Mouse (Mus musculus) urinary bladder, postnatal 4 days (tissue): ENCODE data around the gene 1810049J17Rik.
"Not testable (repeated sequence)": the region's sequence is repeated elsewhere in the genome, so short reads cannot be mapped to it uniquely, and the experiment has no call there.

Source experiments
- DNase-seq, 2 experiments: peaks; one replicate each; pipeline ENCODE4 v3.0.0; 2021 to 2022; ENCODE audit warnings: low spot score in 2 of 2

1810049J17Rik gene

GRCm38 (mm10) chr15:12321788-12322621 lies at the start of gene 1810049J17Rik:
1810049J17Rik (minus strand) TSS chr15:12321899.
- peak in 1 of 2 experiments; percentile 46 for DNase-seq

- DNase-seq: peak in 1 of 2 experiments; percentile 53
Observed at GRCm38 (mm10) chr15:12371183-12371582, 49.5 kb upstream of the 1810049J17Rik start.

- DNase-seq: no peak
Observed at GRCm38 (mm10) chr15:12370096-12370495, 48.4 kb upstream of the 1810049J17Rik start.

- DNase-seq: no peak
Observed at GRCm38 (mm10) chr15:12368850-12369249, 47.2 kb upstream of the 1810049J17Rik start.

- no peak for DNase-seq
Observed at GRCm38 (mm10) chr15:12368357-12368756, 46.7 kb upstream of the 1810049J17Rik start.

GRCm38 (mm10) chr15:12367306-12368080 lies 45.8 kb upstream of the 1810049J17Rik start:
- DNase-seq: no peak

- DNase-seq: not testable (repeated sequence)
Observed at GRCm38 (mm10) chr15:12366580-12367305, 45.0 kb upstream of the 1810049J17Rik start.

GRCm38 (mm10) chr15:12366072-12366469 lies 44.4 kb upstream of the 1810049J17Rik start:
- DNase-seq: no peak

- no peak for DNase-seq
Observed at GRCm38 (mm10) chr15:12365416-12366071, 43.8 kb upstream of the 1810049J17Rik start.

- no peak for DNase-seq
Observed at GRCm38 (mm10) chr15:12364096-12364495, 42.4 kb upstream of the 1810049J17Rik start.

- DNase-seq: no peak
Observed at GRCm38 (mm10) chr15:12362701-12363040, 41.0 kb upstream of the 1810049J17Rik start.

GRCm38 (mm10) chr15:12362001-12362700 lies 40.5 kb upstream of the 1810049J17Rik start:
- no peak for DNase-seq

GRCm38 (mm10) chr15:12360519-12361212 lies 39.0 kb upstream of the 1810049J17Rik start:
- no peak for DNase-seq

- no peak for DNase-seq
Observed at GRCm38 (mm10) chr15:12358384-12358783, 36.7 kb upstream of the 1810049J17Rik start.

GRCm38 (mm10) chr15:12357459-12357858 lies 35.8 kb upstream of the 1810049J17Rik start:
- no peak for DNase-seq

- DNase-seq: no peak
Observed at GRCm38 (mm10) chr15:12355907-12356306, 34.2 kb upstream of the 1810049J17Rik start.

GRCm38 (mm10) chr15:12355261-12355660 lies 33.6 kb upstream of the 1810049J17Rik start:
- no peak for DNase-seq

GRCm38 (mm10) chr15:12354281-12354810 lies 32.6 kb upstream of the 1810049J17Rik start:
- DNase-seq: no peak

GRCm38 (mm10) chr15:12351470-12351869 lies 29.8 kb upstream of the 1810049J17Rik start:
- DNase-seq: no peak

GRCm38 (mm10) chr15:12349840-12350239 lies 28.1 kb upstream of the 1810049J17Rik start:
- no peak for DNase-seq
